Mouse (Mus musculus) neural tube, embryonic 15.5 days (tissue): ENCODE results near the gene Prr18. TPM values are rescaled to one million over a fixed set of nuclear protein-coding genes. Genes with fewer than 3 reads are reported as not detected.

Source experiments
- ATAC-seq: fragments of 200-750 bp; cut with Nextera tagmentation; 2 replicates; pipeline ENCODE4 v1.8.0; 2017; ENCODE audit warnings: mild to moderate bottlenecking, moderate TSS enrichment, moderate library complexity; ENCODE audit not compliant: low FRiP score
- H3K27ac ChIP-seq: fragments of 300-500 bp; sonication (generic); replicated peaks from 2 replicates; pipeline ENCODE4 v1.5.1; 2015; ENCODE audit warnings: mild to moderate bottlenecking, inconsistent platforms
- H3K27me3 ChIP-seq: fragments of 300-500 bp; sonication (generic); replicated peaks from 2 replicates; pipeline ENCODE4 v1.6.1; 2015; ENCODE audit warnings: inconsistent platforms
- H3K36me3 ChIP-seq: fragments of 300-500 bp; sonication (generic); 2 replicates; pipeline ENCODE4 v1.6.1; 2015; ENCODE audit warnings: inconsistent platforms
- H3K4me1 ChIP-seq: fragments of 300-500 bp; sonication (generic); 2 replicates; pipeline ENCODE4 v1.6.1; 2015; ENCODE audit warnings: inconsistent platforms
- H3K4me2 ChIP-seq: fragments of 300-500 bp; sonication (generic); 2 replicates; pipeline ENCODE4 v1.6.1; 2015; ENCODE audit warnings: inconsistent platforms, mild to moderate bottlenecking, moderate library complexity
- H3K4me3 ChIP-seq: fragments of 300-500 bp; sonication (generic); replicated peaks from 2 replicates; pipeline ENCODE4 v1.5.1; 2015; ENCODE audit warnings: mild to moderate bottlenecking, inconsistent platforms
- H3K9ac ChIP-seq: fragments of 300-500 bp; sonication (generic); replicated peaks from 2 replicates; pipeline ENCODE4 v1.6.1; 2015; ENCODE audit warnings: mild to moderate bottlenecking, inconsistent platforms
- H3K9me3 ChIP-seq: fragments of 300-500 bp; sonication (generic); replicated peaks from 2 replicates; pipeline ENCODE4 v1.6.1; 2016; ENCODE audit warnings: inconsistent platforms
- WGBS: fragments of 180-500 bp; shearing (Covaris S2); methylation state at CpG from one replicate; pipeline ENCODE4 v1.1.7; 2015; ENCODE audit warnings: mixed read lengths; 5-methylcytosine and 5-hydroxymethylcytosine counted together
- polyA plus RNA-seq: library from polyadenylated mRNA; unstranded; fragments of >200 nt; fragmentation: Nextera tagmentation; extraction: Ambion mirVana; gene quantifications from 2 replicates; pipeline ENCODE4 v1.2.1, GENCODE M21; 2015

The Prr18 gene
- polyA plus RNA-seq, 1 experiment from 2014 or later = 18.4 TPM

GRCm38 (mm10) chr17:8342706-8343105, 5.4 kb downstream of the Prr18 start:
- Histone ChIP-seq H3K4me1 (peaks cover 51% of the 10 kb centered on the region), H3K9me3 (no peaks in the 10 kb centered on the region), H3K36me3 (no peaks in the 10 kb centered on the region), H3K4me2 (peak overlapping the region; percentile 93), H3K27me3 (no peaks in the 10 kb centered on the region), H3K4me3 (peak overlapping the region; percentile 75), H3K9ac (peak overlapping the region; percentile 31; the same call in 1 of the 2 replicates), H3K27ac (no peak overlapping the region)
- ATAC-seq = no peak
- 60% methylated on average over 5 of the region's 5 CpGs for WGBS

- Histone ChIP-seq H3K9ac (no peak overlapping the region), H3K27ac (no peak overlapping the region), H3K36me3 (no peaks in the 10 kb centered on the region), H3K9me3 (no peaks in the 10 kb centered on the region), H3K4me3 (no peak overlapping the region), H3K4me2 (peak overlapping the region; percentile 93), H3K4me1 (peaks cover 51% of the 10 kb centered on the region), H3K27me3 (no peaks in the 10 kb centered on the region)
- ATAC-seq = no peak
- 74% methylated on average over 6 of the region's 6 CpGs for WGBS
Observed at GRCm38 (mm10) chr17:8343416-8343815, 6.2 kb downstream of the Prr18 start.

GRCm38 (mm10) chr17:8347765-8348285, 10.6 kb downstream of the Prr18 start:
- no peak overlapping the region for H3K9ac ChIP-seq
- H3K27ac ChIP-seq = no peak overlapping the region
- H3K4me1 ChIP-seq = peaks cover 15% of the 10 kb centered on the region
- WGBS = 65% methylated on average over 5 of the region's 5 CpGs
- H3K4me3 ChIP-seq = no peak overlapping the region
- no peaks in the 10 kb centered on the region for H3K9me3 ChIP-seq
- ATAC-seq = no peak
- H3K4me2 ChIP-seq = no peak overlapping the region
- no peaks in the 10 kb centered on the region for H3K36me3 ChIP-seq
- no peaks in the 10 kb centered on the region for H3K27me3 ChIP-seq

DNA sequence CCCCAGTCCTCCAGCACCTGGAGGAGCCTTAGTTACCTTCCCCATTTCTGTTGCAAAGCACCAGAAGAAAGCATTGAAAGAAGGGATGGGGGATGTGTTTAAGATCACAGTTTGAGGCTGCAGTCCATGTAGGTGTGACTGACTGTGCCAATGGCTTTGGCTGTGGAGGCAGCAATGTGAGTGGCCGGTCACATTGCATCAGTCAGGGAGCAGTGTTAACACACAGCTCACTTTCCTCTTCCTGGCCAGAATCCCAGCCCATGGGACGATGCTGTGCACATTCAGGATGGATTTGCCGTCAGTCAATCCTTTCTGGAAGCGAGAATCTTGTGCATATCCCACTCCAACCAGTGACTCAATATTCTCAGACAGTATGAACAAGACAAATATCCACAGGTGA, 11.7 kb downstream of the Prr18 start:
- Histone ChIP-seq H3K9ac (no peak overlapping the region), H3K4me2 (no peak overlapping the region), H3K27ac (no peak overlapping the region), H3K36me3 (no peaks in the 10 kb centered on the region), H3K4me3 (no peak overlapping the region), H3K27me3 (no peaks in the 10 kb centered on the region), H3K9me3 (no peaks in the 10 kb centered on the region), H3K4me1 (peaks cover 6% of the 10 kb centered on the region)
- no peak for ATAC-seq
- WGBS = 88% methylated on average over 4 of the region's 4 CpGs

GRCm38 (mm10) chr17:8351088-8351487, 13.8 kb downstream of the Prr18 start:
- H3K4me1 ChIP-seq = no peaks in the 10 kb centered on the region
- no peaks in the 10 kb centered on the region for H3K9me3 ChIP-seq
- no peak overlapping the region for H3K27ac ChIP-seq
- no peak overlapping the region for H3K9ac ChIP-seq
- 24% methylated on average over 7 of the region's 7 CpGs for WGBS
- ATAC-seq = no peak
- H3K4me3 ChIP-seq = no peak overlapping the region
- H3K27me3 ChIP-seq = no peaks in the 10 kb centered on the region
- H3K36me3 ChIP-seq = no peaks in the 10 kb centered on the region
- no peak overlapping the region for H3K4me2 ChIP-seq

GRCm38 (mm10) chr17:8355692-8356091, 18.4 kb downstream of the Prr18 start, which contains the start of gene T2:
T2 (plus strand) TSS chr17:8355992.
- ATAC-seq = no peak
- Histone ChIP-seq H3K4me2 (no peak within 1 kb of the TSS), H3K27ac (no peak within 1 kb of the TSS), H3K4me1 (no peaks in the 10 kb centered on the region), H3K9me3 (no peaks in the 10 kb centered on the region), H3K27me3 (no peaks in the 10 kb centered on the region), H3K9ac (no peak within 1 kb of the TSS), H3K4me3 (no peak within 1 kb of the TSS), H3K36me3 (no peaks in the 10 kb centered on the region)
- WGBS = 88% methylated on average over 6 of the region's 6 CpGs

DNA sequence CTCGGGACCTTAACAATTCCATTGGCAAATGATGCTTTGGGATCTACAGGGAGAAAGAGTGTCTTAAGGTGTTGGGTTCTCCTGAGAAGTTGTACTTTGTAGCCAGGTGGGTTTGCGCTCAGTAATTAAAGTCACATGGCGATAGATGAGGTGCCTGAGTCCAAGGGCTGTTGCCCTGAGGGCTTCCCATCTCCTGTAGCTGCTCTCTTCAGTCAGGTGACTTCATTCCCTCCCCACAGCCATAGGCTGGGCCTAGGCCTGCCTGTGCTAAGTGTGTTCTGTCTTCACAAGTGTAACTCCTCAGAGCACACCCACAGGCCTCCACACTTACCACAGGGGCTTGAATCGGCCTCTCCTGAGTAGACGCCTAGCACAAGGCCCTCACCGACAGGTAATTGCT, 20.2 kb downstream of the Prr18 start:
- Histone ChIP-seq H3K4me2 (no peak overlapping the region), H3K27me3 (no peaks in the 10 kb centered on the region), H3K4me3 (no peak overlapping the region), H3K9me3 (no peaks in the 10 kb centered on the region), H3K9ac (no peak overlapping the region), H3K27ac (no peak overlapping the region), H3K36me3 (no peaks in the 10 kb centered on the region), H3K4me1 (peaks cover 11% of the 10 kb centered on the region)
- no peak for ATAC-seq
- WGBS = 93% methylated on average over 6 of the region's 6 CpGs

DNA sequence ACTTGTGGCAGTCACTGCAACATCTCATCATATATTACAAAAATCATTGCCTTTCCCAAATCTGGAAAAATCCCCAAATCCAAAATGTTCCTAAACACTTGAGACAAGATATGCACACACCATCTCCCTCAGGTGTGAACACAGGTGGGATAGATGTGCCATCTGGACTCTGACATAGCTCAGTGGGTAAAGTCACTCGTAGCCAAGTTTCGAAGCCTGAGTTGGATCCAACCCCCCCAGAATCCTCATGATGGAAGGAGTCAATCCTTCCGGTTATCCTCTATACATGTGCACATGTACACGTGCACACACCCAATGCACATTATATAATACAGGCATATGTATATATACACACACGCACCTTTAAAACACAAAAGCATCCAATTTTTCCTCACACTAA, 23.6 kb downstream of the Prr18 start:
- 86% methylated on average over 5 of the region's 5 CpGs for WGBS
- no peaks in the 10 kb centered on the region for H3K27me3 ChIP-seq
- no peaks in the 10 kb centered on the region for H3K36me3 ChIP-seq
- no peak overlapping the region for H3K9ac ChIP-seq
- H3K27ac ChIP-seq = 0 out of 2 replicates have a peak overlapping the region, but pooled peaks have one; percentile 19
- no peaks in the 10 kb centered on the region for H3K9me3 ChIP-seq
- no peak overlapping the region for H3K4me3 ChIP-seq
- no peak overlapping the region for H3K4me2 ChIP-seq
- ATAC-seq = no peak
- H3K4me1 ChIP-seq = peaks cover 11% of the 10 kb centered on the region

DNA sequence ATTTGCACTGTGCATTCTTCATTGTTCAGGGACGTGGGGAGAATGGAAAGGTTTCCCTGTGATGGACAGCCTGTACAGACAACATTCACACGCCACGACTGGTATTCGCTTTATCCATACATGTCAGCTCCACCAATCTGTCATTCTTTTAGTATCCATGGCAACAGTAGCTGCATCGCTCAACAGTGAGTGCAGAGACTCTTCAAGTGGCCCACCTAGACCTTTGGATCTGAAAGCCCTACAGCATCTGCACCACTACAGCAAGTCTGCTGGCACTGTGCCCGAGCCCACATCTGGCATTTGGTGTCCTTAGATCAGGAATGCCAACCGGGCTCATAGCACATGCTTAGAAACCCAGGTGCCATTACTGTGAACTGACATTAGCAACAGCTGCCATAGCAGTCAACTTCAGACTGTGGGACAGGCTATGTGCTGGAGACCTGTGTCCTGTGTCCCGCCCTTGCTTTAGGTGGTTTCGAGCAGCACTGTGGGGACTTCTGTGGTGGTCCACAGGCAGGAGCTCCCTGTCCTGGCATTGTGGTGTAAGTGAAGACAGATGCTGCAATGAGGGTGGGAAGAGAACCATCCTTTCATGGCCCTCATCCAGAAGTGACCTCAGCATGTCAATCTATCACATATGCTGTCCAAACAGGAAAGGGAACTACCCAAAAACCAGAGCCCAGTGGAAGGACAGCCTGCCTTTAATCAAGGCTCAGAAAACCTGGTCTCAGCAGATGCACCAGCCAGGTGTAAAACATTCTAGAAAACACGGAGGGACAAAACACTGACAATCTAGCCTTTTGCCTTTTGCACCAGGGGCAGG, 24.2 kb downstream of the Prr18 start:
- 55% methylated on average over 10 of the region's 10 CpGs for WGBS
- Histone ChIP-seq H3K9ac (no peak overlapping the region), H3K27ac (peak overlapping the region; percentile 19; the same call in 1 of the 2 replicates), H3K27me3 (no peaks in the 10 kb centered on the region), H3K4me3 (no peak overlapping the region), H3K36me3 (no peaks in the 10 kb centered on the region), H3K4me1 (peaks cover 16% of the 10 kb centered on the region), H3K9me3 (no peaks in the 10 kb centered on the region), H3K4me2 (no peak overlapping the region)
- ATAC-seq = no peak

DNA sequence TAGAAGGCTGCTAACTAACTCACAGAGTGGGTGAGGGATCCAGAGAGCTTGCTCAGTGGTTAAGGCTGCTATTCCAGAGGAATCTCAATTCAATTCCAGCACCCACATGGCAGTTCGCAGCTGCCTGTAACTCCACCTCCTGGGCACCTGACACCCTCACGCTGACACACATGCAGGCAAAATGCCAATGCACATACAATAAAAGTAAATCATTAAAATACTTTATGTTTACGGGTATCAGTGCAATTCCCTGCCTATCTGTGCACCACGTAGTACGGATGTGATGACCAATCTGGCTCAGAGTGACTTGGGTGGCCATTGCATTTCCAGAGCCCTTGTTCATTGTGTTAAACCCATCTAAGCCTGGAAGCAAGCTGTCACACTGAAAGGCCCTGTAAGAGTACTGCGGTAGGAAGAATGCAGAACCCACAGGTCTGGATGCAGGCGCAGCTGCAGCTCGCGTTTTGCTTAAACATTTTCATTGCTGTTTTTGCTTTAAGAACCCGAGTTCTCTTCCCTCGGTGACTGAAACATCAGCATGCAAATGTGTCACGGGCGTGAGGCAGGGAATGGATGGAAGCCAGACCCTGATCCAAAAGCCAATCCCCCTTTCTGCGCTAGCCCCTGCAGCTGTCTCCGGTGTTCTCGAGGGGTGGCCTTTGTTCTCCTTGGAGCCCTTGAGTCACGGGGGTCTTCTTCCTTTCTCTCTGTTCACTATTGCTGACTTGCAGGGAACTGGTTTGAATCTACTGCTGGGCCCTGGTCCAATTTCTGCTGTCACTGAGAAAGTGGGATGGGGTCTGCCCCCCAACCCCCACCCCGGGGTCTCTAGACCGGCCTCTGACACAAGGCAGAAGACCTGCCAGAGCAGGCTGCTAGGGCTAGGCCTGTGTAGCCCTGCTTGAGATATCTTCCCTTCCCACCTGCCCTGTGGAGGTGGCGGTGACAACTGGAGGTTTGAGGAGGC, 30.5 kb downstream of the Prr18 start:
- H3K4me1 ChIP-seq = peaks cover 60% of the 10 kb centered on the region
- no peak overlapping the region for H3K4me3 ChIP-seq
- 4% methylated on average over 20 of the region's 20 CpGs for WGBS

DNA sequence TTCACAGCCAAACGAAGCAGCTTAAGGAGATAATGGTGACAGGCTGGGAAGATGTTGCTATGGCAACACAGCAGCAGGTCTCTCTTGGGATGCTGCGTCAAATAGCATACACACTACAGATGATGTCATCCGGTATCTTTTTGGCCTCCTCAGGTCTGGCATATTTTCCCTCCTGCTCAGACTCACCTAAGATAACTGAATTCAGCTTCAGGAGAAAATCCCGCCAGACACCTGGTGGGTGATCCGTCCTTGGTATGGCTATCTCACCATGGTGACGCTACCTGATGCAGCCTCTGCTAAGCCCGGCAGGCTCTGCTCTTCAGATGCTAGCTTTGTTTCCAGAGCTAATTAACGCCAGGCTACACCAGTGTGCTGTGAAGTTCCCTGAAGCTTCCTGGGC, 31.3 kb downstream of the Prr18 start:
- Histone ChIP-seq H3K27me3 (no peaks in the 10 kb centered on the region), H3K9me3 (no peaks in the 10 kb centered on the region), H3K36me3 (no peaks in the 10 kb centered on the region), H3K4me2 (peak overlapping the region; percentile 41), H3K4me1 (peaks cover 67% of the 10 kb centered on the region), H3K9ac (peak overlapping the region; percentile 34), H3K4me3 (0 out of 2 replicates have a peak overlapping the region, but pooled peaks have one; percentile 6), H3K27ac (peak overlapping the region; percentile 98)
- ATAC-seq = peak; percentile 83
- 8% methylated on average over 8 of the region's 8 CpGs for WGBS

More for the DNA sequence above, 30.5 kb downstream of the Prr18 start:
- H3K27me3 ChIP-seq = no peaks in the 10 kb centered on the region
- no peaks in the 10 kb centered on the region for H3K36me3 ChIP-seq
- H3K4me2 ChIP-seq = peak overlapping the region; percentile 41
- H3K9ac ChIP-seq = peak overlapping the region; percentile 45
- H3K9me3 ChIP-seq = no peaks in the 10 kb centered on the region
- H3K27ac ChIP-seq = peak overlapping the region; percentile 98
- ATAC-seq = peak; percentile 56
